Mouse (Mus musculus): ENCODE measurements at regions not wholly inside any gene's neighbourhood (a gene's known extent, or its start where the extent isn't known, plus 50 kb on each side); places are given as distances from the start of the nearest gene placed in this dataset.

GRCm38 (mm10) chr10:95124476-95124875 lies 179.8 kb upstream of the Plxnc1 start:
- H3K4me2 ChIP-seq (replicated peaks), result no peak overlapping the region
- H3K9ac ChIP-seq, result no peak overlapping the region
- no peaks in the 10 kb centered on the region for H3K27me3 ChIP-seq (ENCODE audit: control insufficient read depth, insufficient read depth, low read length)
- 90% methylated on average over 2 of the region's 2 CpGs for WGBS
- H3K27ac ChIP-seq, result no peak overlapping the region
- no peaks in the 10 kb centered on the region for H3K4me1 ChIP-seq (replicated peaks; ENCODE audit: control insufficient read depth, insufficient read depth, low read length)
- no peak overlapping the region for H3K4me3 ChIP-seq (replicated peaks; ENCODE audit: low read length)
- ATAC-seq (ENCODE audit: low FRiP score) (no peak), DNase-seq (ENCODE audit: low spot score) (no peak)
- no peaks in the 10 kb centered on the region for H3K9me3 ChIP-seq (ENCODE audit: control insufficient read depth, low read length)
- no peaks in the 10 kb centered on the region for H3K36me3 ChIP-seq (replicated peaks; ENCODE audit: control insufficient read depth, insufficient read depth)

- H3K4me2 ChIP-seq (replicated peaks), result no peak overlapping the region
- H3K27me3 ChIP-seq (ENCODE audit: control insufficient read depth, insufficient read depth, low read length), result no peaks in the 10 kb centered on the region
- no peak for DNase-seq (ENCODE audit: low spot score)
- no peak overlapping the region for H3K27ac ChIP-seq
- H3K9me3 ChIP-seq (ENCODE audit: control insufficient read depth, low read length), result no peaks in the 10 kb centered on the region
- 84% methylated on average over 4 of the region's 4 CpGs for WGBS
- no peaks in the 10 kb centered on the region for H3K36me3 ChIP-seq (replicated peaks; ENCODE audit: control insufficient read depth, insufficient read depth)
- H3K4me3 ChIP-seq (replicated peaks; ENCODE audit: low read length), result no peak overlapping the region
- no peak overlapping the region for H3K9ac ChIP-seq
- ATAC-seq (ENCODE audit: low FRiP score), result no peak
- H3K4me1 ChIP-seq (replicated peaks; ENCODE audit: control insufficient read depth, insufficient read depth, low read length), result no peaks in the 10 kb centered on the region
Measured at GRCm38 (mm10) chr10:95120007-95120406, 175.4 kb upstream of the Plxnc1 start.

DNA sequence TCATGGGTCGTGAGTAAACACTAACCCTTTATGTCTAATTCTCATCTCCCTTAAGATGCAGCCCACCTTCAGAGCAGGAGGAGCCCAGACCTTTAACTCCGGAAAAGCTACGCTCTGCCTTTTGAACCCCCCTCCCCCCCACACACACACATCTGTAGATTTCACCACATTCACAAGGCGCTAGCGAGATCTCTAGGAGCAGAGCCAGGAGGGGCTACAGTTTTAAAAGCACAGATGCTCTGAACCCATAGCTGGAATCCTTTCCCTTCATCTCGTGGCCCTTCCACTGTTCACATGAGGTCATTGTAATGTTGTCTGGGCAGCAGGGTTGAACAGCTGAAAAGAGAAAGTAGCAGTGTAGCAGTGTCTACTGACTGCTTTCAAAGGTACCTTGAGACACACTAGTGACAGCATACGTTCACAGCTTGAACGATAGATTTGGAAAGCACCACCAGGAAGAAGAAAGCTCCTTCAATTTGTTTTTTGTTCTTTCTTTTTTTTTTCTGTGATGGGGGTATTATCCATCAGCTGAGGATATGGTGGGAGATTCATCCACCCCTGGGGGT lies 174.2 kb upstream of the Plxnc1 start:
- 71% methylated on average over 8 of the region's 8 CpGs for WGBS
- H3K27me3 ChIP-seq (ENCODE audit: control insufficient read depth, insufficient read depth, low read length), result no peaks in the 10 kb centered on the region
- no peaks in the 10 kb centered on the region for H3K4me1 ChIP-seq (replicated peaks; ENCODE audit: control insufficient read depth, insufficient read depth, low read length)
- no peak overlapping the region for H3K4me2 ChIP-seq (replicated peaks)
- no peak overlapping the region for H3K9ac ChIP-seq
- DNase-seq (ENCODE audit: low spot score), result no peak
- H3K9me3 ChIP-seq (ENCODE audit: control insufficient read depth, low read length), result no peaks in the 10 kb centered on the region
- no peak for ATAC-seq (ENCODE audit: low FRiP score)
- H3K27ac ChIP-seq, result no peak overlapping the region
- H3K36me3 ChIP-seq (replicated peaks; ENCODE audit: control insufficient read depth, insufficient read depth), result no peaks in the 10 kb centered on the region
- H3K4me3 ChIP-seq (replicated peaks; ENCODE audit: low read length), result no peak overlapping the region

DNA sequence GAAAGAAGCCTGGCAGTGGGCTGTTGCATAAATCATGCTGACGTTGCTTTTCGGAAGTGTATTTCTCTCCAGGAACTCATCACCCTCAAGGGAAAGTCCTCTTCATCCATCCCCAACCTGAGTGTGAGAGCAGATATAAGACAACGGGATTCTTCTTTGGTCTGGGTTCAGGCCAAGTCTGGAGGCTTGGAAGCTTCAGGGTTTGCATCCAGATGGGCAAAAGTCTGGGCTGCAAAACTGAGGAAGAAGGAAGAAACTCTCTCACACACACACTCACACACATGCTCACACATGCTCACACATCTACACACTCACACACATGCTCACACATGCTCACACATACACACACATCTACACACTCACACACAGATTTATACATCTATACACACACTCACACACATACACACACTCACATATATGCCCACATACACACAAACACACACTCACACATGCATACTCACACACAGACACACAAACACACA lies 173.1 kb upstream of the Plxnc1 start:
- no peak overlapping the region for H3K27ac ChIP-seq
- H3K9me3 ChIP-seq (ENCODE audit: control insufficient read depth, low read length), result no peaks in the 10 kb centered on the region
- no peak overlapping the region for H3K4me3 ChIP-seq (replicated peaks; ENCODE audit: low read length)
- H3K9ac ChIP-seq, result no peak overlapping the region
- 65% methylated on average over 3 of the region's 3 CpGs for WGBS
- DNase-seq (ENCODE audit: low spot score) (no peak), ATAC-seq (ENCODE audit: low FRiP score) (no peak)
- no peaks in the 10 kb centered on the region for H3K27me3 ChIP-seq (ENCODE audit: control insufficient read depth, insufficient read depth, low read length)
- H3K4me1 ChIP-seq (replicated peaks; ENCODE audit: control insufficient read depth, insufficient read depth, low read length), result no peaks in the 10 kb centered on the region
- H3K4me2 ChIP-seq (replicated peaks), result no peak overlapping the region
- no peaks in the 10 kb centered on the region for H3K36me3 ChIP-seq (replicated peaks; ENCODE audit: control insufficient read depth, insufficient read depth)

GRCm38 (mm10) chr10:95117041-95117730 lies 172.6 kb upstream of the Plxnc1 start:
- Histone ChIP-seq H3K27ac (no peak overlapping the region), H3K9me3 (ENCODE audit: control insufficient read depth, low read length) (no peaks in the 10 kb centered on the region), H3K36me3 (replicated peaks; ENCODE audit: control insufficient read depth, insufficient read depth) (no peaks in the 10 kb centered on the region), H3K4me2 (replicated peaks) (no peak overlapping the region), H3K27me3 (ENCODE audit: control insufficient read depth, insufficient read depth, low read length) (no peaks in the 10 kb centered on the region), H3K4me1 (replicated peaks; ENCODE audit: control insufficient read depth, insufficient read depth, low read length) (no peaks in the 10 kb centered on the region), H3K9ac (no peak overlapping the region), H3K4me3 (replicated peaks; ENCODE audit: low read length) (no peak overlapping the region)
- ATAC-seq (ENCODE audit: low FRiP score) (no peak), DNase-seq (ENCODE audit: low spot score) (no peak)
- 78% methylated on average over 6 of the region's 6 CpGs for WGBS

- ATAC-seq (ENCODE audit: low FRiP score), result no peak
- H3K4me1 ChIP-seq (replicated peaks; ENCODE audit: control insufficient read depth, insufficient read depth, low read length), result no peaks in the 10 kb centered on the region
- WGBS, result 71% methylated on average over 3 of the region's 3 CpGs
- no peaks in the 10 kb centered on the region for H3K27me3 ChIP-seq (ENCODE audit: control insufficient read depth, insufficient read depth, low read length)
- no peak overlapping the region for H3K9ac ChIP-seq
- H3K36me3 ChIP-seq (replicated peaks; ENCODE audit: control insufficient read depth, insufficient read depth), result no peaks in the 10 kb centered on the region
- no peaks in the 10 kb centered on the region for H3K9me3 ChIP-seq (ENCODE audit: control insufficient read depth, low read length)
- no peak overlapping the region for H3K4me3 ChIP-seq (replicated peaks; ENCODE audit: low read length)
- H3K4me2 ChIP-seq (replicated peaks), result no peak overlapping the region
- no peak for DNase-seq (ENCODE audit: low spot score)
- H3K27ac ChIP-seq, result no peak overlapping the region
Measured at GRCm38 (mm10) chr10:95116579-95117011, 172.0 kb upstream of the Plxnc1 start.

DNA sequence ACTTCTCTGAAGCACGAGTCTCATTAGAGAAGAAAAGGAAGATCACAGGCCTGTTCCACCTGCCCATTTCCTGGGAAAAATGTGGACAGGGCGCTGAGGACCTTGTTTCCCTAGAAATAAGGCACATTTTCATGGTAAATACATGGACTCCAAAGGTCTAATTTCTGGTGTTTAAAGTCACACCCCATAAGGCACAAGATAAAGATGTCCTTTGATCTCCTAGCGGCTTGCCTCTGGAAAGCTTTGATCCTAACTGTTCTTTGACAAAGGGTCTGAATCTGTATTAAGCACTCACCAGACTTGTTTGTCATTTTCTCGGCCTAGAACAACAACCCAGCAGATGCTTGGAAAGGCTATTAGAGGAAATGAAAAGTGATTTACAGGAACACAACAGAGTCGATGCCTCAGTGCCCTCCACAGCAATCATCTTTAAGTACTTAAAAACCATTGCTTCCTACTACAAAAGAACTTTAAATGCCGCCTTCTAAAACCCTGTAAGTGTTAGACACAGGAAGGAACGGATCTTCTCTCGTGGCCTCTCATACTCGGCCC lies 168.3 kb upstream of the Plxnc1 start:
- H3K9ac ChIP-seq, result no peak overlapping the region
- WGBS, result 58% methylated on average over 9 of the region's 9 CpGs
- H3K4me2 ChIP-seq (replicated peaks), result no peak overlapping the region
- no peaks in the 10 kb centered on the region for H3K27me3 ChIP-seq (ENCODE audit: control insufficient read depth, insufficient read depth, low read length)
- no peak overlapping the region for H3K27ac ChIP-seq
- no peaks in the 10 kb centered on the region for H3K36me3 ChIP-seq (replicated peaks; ENCODE audit: control insufficient read depth, insufficient read depth)
- no peak overlapping the region for H3K4me3 ChIP-seq (replicated peaks; ENCODE audit: low read length)
- ATAC-seq (ENCODE audit: low FRiP score) (no peak), DNase-seq (ENCODE audit: low spot score) (no peak)
- H3K4me1 ChIP-seq (replicated peaks; ENCODE audit: control insufficient read depth, insufficient read depth, low read length), result 0 out of 2 replicates have a peak, but pooled peaks cover 4% of the 10 kb centered on the region
- no peaks in the 10 kb centered on the region for H3K9me3 ChIP-seq (ENCODE audit: control insufficient read depth, low read length)

- Histone ChIP-seq H3K27ac (no peak overlapping the region), H3K9ac (no peak overlapping the region), H3K9me3 (ENCODE audit: control insufficient read depth, low read length) (no peaks in the 10 kb centered on the region), H3K4me2 (replicated peaks) (no peak overlapping the region), H3K4me3 (replicated peaks; ENCODE audit: low read length) (no peak overlapping the region), H3K36me3 (replicated peaks; ENCODE audit: control insufficient read depth, insufficient read depth) (no peaks in the 10 kb centered on the region), H3K27me3 (ENCODE audit: control insufficient read depth, insufficient read depth, low read length) (no peaks in the 10 kb centered on the region), H3K4me1 (replicated peaks; ENCODE audit: control insufficient read depth, insufficient read depth, low read length) (peaks cover 4% of the 10 kb centered on the region; the same call in 1 of the 2 replicates)
- DNase-seq (ENCODE audit: low spot score) (no peak), ATAC-seq (ENCODE audit: low FRiP score) (no peak)
- 70% methylated on average over 14 of the region's 14 CpGs for WGBS
Measured at GRCm38 (mm10) chr10:95112231-95112774, 167.7 kb upstream of the Plxnc1 start.

DNA sequence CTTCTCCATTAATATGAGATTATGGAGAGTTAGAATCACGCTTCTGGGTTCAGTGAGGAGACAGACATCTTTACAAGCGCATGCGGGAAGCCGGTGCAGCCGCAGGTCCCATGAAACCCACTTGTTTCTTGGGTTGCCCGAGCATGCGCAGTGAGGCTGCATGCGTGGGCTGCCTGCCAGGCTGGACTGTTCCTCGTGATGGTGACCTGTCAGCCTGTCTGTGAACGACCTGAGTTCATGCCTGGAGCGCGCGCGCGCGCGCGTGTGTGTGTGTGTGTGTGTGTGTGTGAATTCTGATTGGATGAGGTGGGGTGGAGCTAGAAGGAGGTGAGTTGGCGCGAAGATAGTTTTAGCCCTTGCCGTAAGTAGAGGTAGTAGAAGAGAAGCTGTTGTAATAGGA lies 166.2 kb upstream of the Plxnc1 start:
- Histone ChIP-seq H3K36me3 (replicated peaks; ENCODE audit: control insufficient read depth, insufficient read depth) (no peaks in the 10 kb centered on the region), H3K4me3 (replicated peaks; ENCODE audit: low read length) (no peak overlapping the region), H3K27me3 (ENCODE audit: control insufficient read depth, insufficient read depth, low read length) (no peaks in the 10 kb centered on the region), H3K4me1 (replicated peaks; ENCODE audit: control insufficient read depth, insufficient read depth, low read length) (peaks cover 4% of the 10 kb centered on the region; the same call in 1 of the 2 replicates), H3K4me2 (replicated peaks) (no peak overlapping the region), H3K9me3 (ENCODE audit: control insufficient read depth, low read length) (no peaks in the 10 kb centered on the region), H3K27ac (no peak overlapping the region), H3K9ac (no peak overlapping the region)
- DNase-seq (ENCODE audit: low spot score), result no peak
- 90% methylated on average over 21 of the region's 21 CpGs for WGBS
- no peak for ATAC-seq (ENCODE audit: low FRiP score)
